Mouse (Mus musculus) midbrain, postnatal 0 days (tissue): ENCODE data around the gene Memo1. TPM values are rescaled to one million over a fixed set of nuclear protein-coding genes. Genes with fewer than 3 reads are reported as not detected.
A peak's percentile ranks its signal among the peaks of the same experiment; 100 is the strongest.

Experiments used
- ATAC-seq: fragments of 200-750 bp; cut with Nextera tagmentation; 2 replicates; pipeline ENCODE4 v1.8.0; 2017; ENCODE audit warnings: moderate number of reproducible peaks, mild to moderate bottlenecking, moderate TSS enrichment, moderate library complexity; ENCODE audit not compliant: low FRiP score
- DNase-seq: peaks from one replicate; pipeline ENCODE4 v3.0.0-alpha.2; 2015; ENCODE audit warnings: low spot score
- H3K27ac ChIP-seq: fragments of 300-500 bp; sonication (generic); 2 replicates; pipeline ENCODE4 v1.5.1; 2014; ENCODE audit warnings: low read depth, mild to moderate bottlenecking, low read length, mixed read lengths
- H3K27me3 ChIP-seq: fragments of 300-500 bp; sonication (generic); 2 replicates; pipeline ENCODE4 v1.6.1; 2014; ENCODE audit warnings: low read length, control low read depth, mixed read lengths; ENCODE audit not compliant: insufficient read depth
- H3K36me3 ChIP-seq: fragments of 300-500 bp; sonication (generic); 2 replicates; pipeline ENCODE4 v1.6.1; 2014; ENCODE audit warnings: low read length, control low read depth, mixed read lengths; ENCODE audit not compliant: insufficient read depth
- H3K4me1 ChIP-seq: fragments of 300-500 bp; sonication (generic); 2 replicates; pipeline ENCODE4 v1.6.1; 2014; ENCODE audit warnings: mild to moderate bottlenecking, control low read depth, antibody characterized with exemption, low read length, mixed read lengths; ENCODE audit not compliant: insufficient read depth
- H3K4me2 ChIP-seq: fragments of 300-500 bp; sonication (generic); 2 replicates; pipeline ENCODE4 v1.6.1; 2014; ENCODE audit warnings: low read depth, mild to moderate bottlenecking, low read length, mixed read lengths; ENCODE audit not compliant: poor library complexity, severe bottlenecking
- H3K4me3 ChIP-seq: fragments of 300-500 bp; sonication (generic); 2 replicates; pipeline ENCODE4 v1.5.1; 2014; ENCODE audit warnings: low read depth, mild to moderate bottlenecking, low read length, moderate library complexity
- H3K9ac ChIP-seq: fragments of 300-500 bp; sonication (generic); replicated peaks from 2 replicates; pipeline ENCODE4 v1.6.1; 2014; ENCODE audit warnings: mild to moderate bottlenecking, low read length, moderate library complexity, mixed read lengths; ENCODE audit not compliant: poor library complexity, severe bottlenecking
- H3K9me3 ChIP-seq: fragments of 300-500 bp; sonication (generic); 2 replicates; pipeline ENCODE4 v1.6.1; 2016; ENCODE audit warnings: low read length, control low read depth
- CTCF ChIP-seq: IDR thresholded peaks from 2 replicates; pipeline ENCODE4 v1.5.1; 2016; ENCODE audit warnings: antibody characterized with exemption, mild to moderate bottlenecking
- WGBS: fragments of 180-500 bp; shearing (Covaris S2); extraction: QIAGEN DNeasy Blood & Tissue Kit; methylation state at CpG from one replicate; pipeline ENCODE4 v1.1.7; 2014; 5-methylcytosine and 5-hydroxymethylcytosine counted together
- polyA plus RNA-seq: library from polyadenylated mRNA; unstranded; fragments of >200 nt; fragmentation: Nextera tagmentation; extraction: Ambion mirVana; gene quantifications from 2 replicates; pipeline ENCODE4 v1.2.1, GENCODE M21; 2015
- total RNA-seq: library from RNA; depleted of rRNA; stranded (reverse); fragments of >200 nt; gene quantifications from 2 replicates; pipeline ENCODE4 v1.2.3, GENCODE M21; 2014

Memo1 gene
- total and polyA plus RNA-seq, 2 experiments from 2014 or later, result 37.5 to 45.5 TPM

- no peak for DNase-seq
- ATAC-seq, result no peak
- Histone ChIP-seq H3K27ac (no peak overlapping the region), H3K27me3 (no peaks in the 10 kb centered on the region), H3K4me1 (peaks cover 9% of the 10 kb centered on the region; the same call in 1 of the 2 replicates), H3K9ac (no peak overlapping the region), H3K36me3 (no peaks in the 10 kb centered on the region), H3K4me3 (no peak overlapping the region), H3K4me2 (no peak overlapping the region), H3K9me3 (no peaks in the 10 kb centered on the region)
- WGBS, result 91% methylated on average over 11 of the region's 11 CpGs
- peak; percentile 40; the same call in 1 of the 2 replicates for TF ChIP-seq CTCF
These were observed 27.7 kb downstream of the Memo1 start for GRCm38 (mm10) chr17:74267415-74268180.

GRCm38 (mm10) chr17:74265636-74266035 is 29.7 kb downstream of the Memo1 start:
- no peaks in the 10 kb centered on the region for H3K9me3 ChIP-seq
- peak overlapping the region; percentile 47; the same call in 1 of the 2 replicates for H3K27ac ChIP-seq
- no peak for ATAC-seq
- no peak overlapping the region for H3K9ac ChIP-seq
- 52% methylated on average over 1 of the region's 1 CpGs for WGBS
- TF ChIP-seq CTCF, result no peak
- no peaks in the 10 kb centered on the region for H3K27me3 ChIP-seq
- no peak overlapping the region for H3K4me2 ChIP-seq
- no peak overlapping the region for H3K4me3 ChIP-seq
- H3K4me1 ChIP-seq, result peaks cover 9% of the 10 kb centered on the region; the same call in 1 of the 2 replicates
- no peaks in the 10 kb centered on the region for H3K36me3 ChIP-seq
- DNase-seq, result no peak

GRCm38 (mm10) chr17:74265156-74265505 is 30.2 kb downstream of the Memo1 start:
- WGBS, result 4% methylated on average over 5 of the region's 5 CpGs
- no peaks in the 10 kb centered on the region for H3K27me3 ChIP-seq
- ATAC-seq (no peak), DNase-seq (peak; percentile 22)
- H3K9ac ChIP-seq, result 0 out of 2 replicates have a peak overlapping the region, but pooled peaks have one; percentile 9
- no peaks in the 10 kb centered on the region for H3K9me3 ChIP-seq
- H3K4me1 ChIP-seq, result peaks cover 9% of the 10 kb centered on the region; the same call in 1 of the 2 replicates
- H3K36me3 ChIP-seq, result no peaks in the 10 kb centered on the region
- no peak overlapping the region for H3K4me3 ChIP-seq
- no peak overlapping the region for H3K4me2 ChIP-seq
- peak; percentile 39 for TF ChIP-seq CTCF
- H3K27ac ChIP-seq, result peak overlapping the region; percentile 47; the same call in 1 of the 2 replicates

GRCm38 (mm10) chr17:74264333-74265155 is 30.8 kb downstream of the Memo1 start:
- no peak for TF ChIP-seq CTCF
- DNase-seq (peak; percentile 6), ATAC-seq (no peak)
- no peaks in the 10 kb centered on the region for H3K27me3 ChIP-seq
- peaks cover 9% of the 10 kb centered on the region; the same call in 1 of the 2 replicates for H3K4me1 ChIP-seq
- no peaks in the 10 kb centered on the region for H3K9me3 ChIP-seq
- 43% methylated on average over 3 of the region's 3 CpGs for WGBS
- H3K27ac ChIP-seq, result peak overlapping the region; percentile 47; the same call in 1 of the 2 replicates
- no peaks in the 10 kb centered on the region for H3K36me3 ChIP-seq
- H3K4me3 ChIP-seq, result no peak overlapping the region
- no peak overlapping the region for H3K4me2 ChIP-seq
- H3K9ac ChIP-seq, result peak overlapping the region; percentile 9; the same call in 1 of the 2 replicates

- DNase-seq (no peak), ATAC-seq (no peak)
- H3K4me2 ChIP-seq, result no peak overlapping the region
- TF ChIP-seq CTCF, result no peak
- H3K4me3 ChIP-seq, result no peak overlapping the region
- H3K27ac ChIP-seq, result no peak overlapping the region
- H3K9me3 ChIP-seq, result no peaks in the 10 kb centered on the region
- no peaks in the 10 kb centered on the region for H3K36me3 ChIP-seq
- H3K9ac ChIP-seq, result no peak overlapping the region
- 95% methylated on average over 3 of the region's 3 CpGs for WGBS
- no peaks in the 10 kb centered on the region for H3K27me3 ChIP-seq
- H3K4me1 ChIP-seq, result peaks cover 9% of the 10 kb centered on the region; the same call in 1 of the 2 replicates
These were observed 32.9 kb downstream of the Memo1 start for GRCm38 (mm10) chr17:74262415-74262814.

GRCm38 (mm10) chr17:74245284-74245683 is 50.0 kb downstream of the Memo1 start:
- Histone ChIP-seq H3K27ac (no peak overlapping the region), H3K4me1 (no peaks in the 10 kb centered on the region), H3K4me3 (no peak overlapping the region), H3K9me3 (no peaks in the 10 kb centered on the region), H3K36me3 (no peaks in the 10 kb centered on the region), H3K27me3 (no peaks in the 10 kb centered on the region), H3K4me2 (no peak overlapping the region), H3K9ac (no peak overlapping the region)
- 74% methylated on average over 1 of the region's 1 CpGs for WGBS
- ATAC-seq, result no peak
- no peak for TF ChIP-seq CTCF
- DNase-seq, result no peak
